Mouse (Mus musculus): ENCODE results near the gene Cldn34d. TPM values are rescaled to one million over a fixed set of nuclear protein-coding genes. Genes with fewer than 3 reads are reported as not detected.

Gene Cldn34d
- polyA plus RNA-seq (2015; fragmentation: Nextera tagmentation; extraction: Ambion mirVana): not detected in 2 replicates

- Histone ChIP-seq H3K4me2 (no peak within 1 kb of the TSS), H3K27ac (replicated peaks) (no peak within 1 kb of the TSS), H3K36me3 (no peaks in the 10 kb centered on the region), H3K4me3 (no peak within 1 kb of the TSS), H3K9ac (no peak within 1 kb of the TSS), H3K4me1 (no peaks in the 10 kb centered on the region), H3K9me3 (peaks cover 5% of the 10 kb centered on the region), H3K27me3 (replicated peaks) (no peaks in the 10 kb centered on the region)
- 45% methylated on average over 1 of the region's 1 CpGs for WGBS
- ATAC-seq (ENCODE audit: extremely low read depth, insufficient number of reproducible peaks, low FRiP score, low TSS enrichment): no peak
These were observed at the start of gene Cldn34d for GRCm38 (mm10) chrX:76602824-76603223. Cldn34d (minus strand) TSS chrX:76602924.

GRCm38 (mm10) chrX:76598459-76599206, 4.1 kb downstream of the Cldn34d start:
- H3K9ac ChIP-seq: no peak overlapping the region
- WGBS: 45% methylated on average over 5 of the region's 6 CpGs
- no peak overlapping the region for H3K4me3 ChIP-seq
- no peaks in the 10 kb centered on the region for H3K36me3 ChIP-seq
- H3K27me3 ChIP-seq (replicated peaks): no peaks in the 10 kb centered on the region
- peak; percentile 100 for ATAC-seq (ENCODE audit: extremely low read depth, insufficient number of reproducible peaks, low FRiP score, low TSS enrichment)
- no peaks in the 10 kb centered on the region for H3K4me1 ChIP-seq
- peaks cover 5% of the 10 kb centered on the region for H3K9me3 ChIP-seq
- no peak overlapping the region for H3K27ac ChIP-seq (replicated peaks)
- no peak overlapping the region for H3K4me2 ChIP-seq

Other genes with a start within 250 kb of the Cldn34d start
- gene Cldn34b4, start 209.6 kb downstream of the Cldn34d start, polyA plus RNA-seq (2015; fragmentation: Nextera tagmentation; extraction: Ambion mirVana): not detected in 2 replicates

Data from heart, embryonic 13.5 days (tissue).